Mouse (Mus musculus) bone marrow, adult 2 months (tissue): ENCODE measurements around the gene Neil3.

ENCODE experiments used
- CTCF ChIP-seq: fragments of 200-500 bp; IDR thresholded peaks from 2 replicates; pipeline ENCODE4 v1.5.1; 2011; ENCODE audit warnings: low read length, control low read depth; ENCODE audit not compliant: control insufficient read depth, insufficient read depth
- POLR2A ChIP-seq: fragments of 200-500 bp; IDR thresholded peaks from 2 replicates; pipeline ENCODE4 v1.6.1; 2011; ENCODE audit warnings: low read depth, mild to moderate bottlenecking, control low read depth, low read length, borderline replicate concordance; ENCODE audit not compliant: control insufficient read depth

DNA sequence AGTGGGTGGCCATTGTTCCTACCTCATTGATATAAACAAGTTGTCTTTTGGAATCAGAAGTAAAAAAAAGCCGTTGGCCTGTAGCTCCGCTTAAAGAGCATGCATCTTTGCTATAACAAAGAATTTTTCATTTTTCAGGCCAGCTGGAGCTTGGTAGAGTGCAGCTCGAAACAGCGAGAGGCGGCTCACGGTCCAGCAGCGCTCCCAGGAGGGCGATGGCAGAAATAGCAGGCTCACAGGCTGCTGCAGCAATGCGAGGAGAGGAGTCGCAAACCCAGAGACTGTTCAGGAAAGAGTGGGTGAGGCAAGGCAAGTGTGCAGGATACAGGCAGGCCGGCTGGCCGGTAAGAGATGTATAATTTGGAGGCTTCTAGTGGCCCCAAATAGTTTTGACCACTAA, 42.0 kb upstream of the Neil3 start:
- TF ChIP-seq CTCF, result 0 out of 2 replicates have a peak, but pooled peaks have one; percentile 15
- TF ChIP-seq POLR2A, result no peak
